Mouse (Mus musculus) common myeloid progenitor, adult 5-6 weeks (primary cell): ENCODE data around the gene Abce1. TPM values are rescaled to one million over a fixed set of nuclear protein-coding genes. Genes with fewer than 3 reads are reported as not detected.
A peak's percentile ranks its signal among the peaks of the same experiment; 100 is the strongest.

Experiments
- ATAC-seq: replicated peaks from 2 replicates; pipeline ENCODE4 v1.8.0; 2016; ENCODE audit warnings: low read depth, mild to moderate bottlenecking, moderate TSS enrichment, inconsistent platforms; ENCODE audit not compliant: poor library complexity, severe bottlenecking
- total RNA-seq: library from RNA; stranded (forward); fragments of 200-1000, 187-1606 nt; gene quantifications from 2 replicates; pipeline ENCODE4 v1.2.3, GENCODE M21; 2017

Gene Abce1
- total RNA-seq, 1 experiment from 2014 or later, result 275 TPM

- ATAC-seq, result no peak
Observed at GRCm38 (mm10) chr8:79649569-79649968, 62.0 kb downstream of the Abce1 start.

GRCm38 (mm10) chr8:79641119-79641518, 70.4 kb downstream of the Abce1 start:
- no peak for ATAC-seq

GRCm38 (mm10) chr8:79639586-79640451, 71.7 kb downstream of the Abce1 start, which contains the start of gene Otud4:
TSS of gene Otud4 (plus strand) at chr8:79639618.
- ATAC-seq, result 0 out of 2 replicates have a peak, but pooled peaks have one; percentile 8

- ATAC-seq, result peak; percentile 95
Observed at GRCm38 (mm10) chr8:79638707-79639549, 72.6 kb downstream of the Abce1 start.

- ATAC-seq, result no peak
Observed at GRCm38 (mm10) chr8:79638001-79638706, 73.4 kb downstream of the Abce1 start.

GRCm38 (mm10) chr8:79637237-79637636, 74.3 kb downstream of the Abce1 start:
- no peak for ATAC-seq

GRCm38 (mm10) chr8:79636151-79636550, 75.4 kb downstream of the Abce1 start:
- ATAC-seq, result no peak

- ATAC-seq, result no peak
Observed at GRCm38 (mm10) chr8:79635491-79635890, 76.0 kb downstream of the Abce1 start.

Other genes with a start within 250 kb of the Abce1 start
- 77.6 and 81.6 TPM in 2 replicates for gene Otud4, start 72.1 kb downstream of the Abce1 start, total RNA-seq
- gene Anapc10, start 80 bp upstream of the Abce1 start, total RNA-seq, result 10.2 and 13.6 TPM in 2 replicates